Mouse (Mus musculus): ENCODE results near the gene Ifnar1. TPM values are rescaled to one million over a fixed set of nuclear protein-coding genes. Genes with fewer than 3 reads are reported as not detected.

The Ifnar1 gene
- total and polyA plus RNA-seq, 3 experiments = 16.2 to 103 (median 72.3) TPM

DNA sequence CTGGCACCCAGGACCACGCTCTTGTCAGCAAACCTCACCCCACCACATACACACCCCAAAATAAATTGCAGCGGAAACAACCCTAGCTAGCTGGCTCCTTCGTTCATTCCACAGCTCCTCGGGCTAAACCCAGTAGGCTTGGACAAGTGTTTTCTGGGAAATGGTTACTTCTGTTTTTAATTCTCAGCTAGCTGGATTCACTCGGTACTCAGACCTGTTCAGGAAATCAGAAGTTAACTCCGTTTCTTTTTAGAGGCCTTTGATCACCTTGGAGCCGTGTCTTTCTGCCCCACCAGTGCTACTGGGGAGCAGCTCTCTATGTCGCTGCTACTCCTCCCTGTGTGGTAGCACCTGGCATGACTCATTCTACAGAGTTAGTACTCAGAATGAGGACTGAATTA, 41.8 kb upstream of the Ifnar1 start:
- ATAC-seq (ENCODE audit: extremely low read depth, insufficient number of reproducible peaks, low FRiP score, poor library complexity, severe bottlenecking) = no peak
- peaks cover 89% of the 10 kb centered on the region for H3K4me1 ChIP-seq (ENCODE audit: insufficient read depth, low read depth, low read length)
- no peaks in the 10 kb centered on the region for H3K27me3 ChIP-seq (ENCODE audit: insufficient read depth, low read length)
- DNase-seq (ENCODE audit: low spot score) = no peak
- H3K9me3 ChIP-seq (replicated peaks) = peaks cover 9% of the 10 kb centered on the region
- TF ChIP-seq CTCF (IDR thresholded peaks at IDR 0.05; ENCODE audit: low read depth, low read length) (no peak), GATA1 (IDR thresholded peaks at IDR 0.05; ENCODE audit: borderline replicate concordance, low read length) (no peak), TAL1 (conservative IDR thresholded peaks at IDR 0.05; ENCODE audit: low read depth, low read length) (no peak), GATA2 (IDR thresholded peaks at IDR 0.05; ENCODE audit: borderline replicate concordance, low read depth, low read length) (no peak), POLR2AphosphoS5 (IDR thresholded peaks at IDR 0.05; ENCODE audit: insufficient replicate concordance, low read depth, low read length) (no peak)
- H3K36me3 ChIP-seq (replicated peaks) = peaks cover 3% of the 10 kb centered on the region
- H3K4me3 ChIP-seq (ENCODE audit: low read depth, low read length) = peak overlapping the region; percentile 34; the same call in 1 of the 2 replicates

DNA sequence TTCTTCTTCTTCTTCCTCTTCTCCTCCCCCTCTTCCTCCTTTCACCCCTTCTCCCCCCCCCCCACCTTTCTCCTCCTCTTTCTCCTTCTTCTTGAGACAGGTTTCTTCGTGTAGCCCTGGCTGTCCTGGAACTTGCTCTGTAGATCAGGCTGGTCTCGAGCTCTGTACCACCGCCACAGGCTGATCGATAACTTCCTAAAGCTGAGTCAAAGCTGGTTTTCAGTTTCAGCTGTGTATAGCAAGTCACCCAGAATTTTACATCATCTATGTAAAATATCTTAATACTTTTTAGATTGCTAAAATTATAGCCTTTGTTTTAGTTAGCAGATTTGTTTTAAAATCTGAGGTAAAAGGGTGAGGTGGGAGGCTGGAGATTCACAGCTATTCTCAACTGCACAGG, 40.2 kb upstream of the Ifnar1 start:
- Histone ChIP-seq H3K4me3 (ENCODE audit: low read depth, low read length) (no peak overlapping the region), H3K4me1 (ENCODE audit: insufficient read depth, low read depth, low read length) (peaks cover 91% of the 10 kb centered on the region), H3K9me3 (replicated peaks) (peaks cover 6% of the 10 kb centered on the region; the same call in 1 of the 2 replicates), H3K36me3 (replicated peaks) (no peaks in the 10 kb centered on the region), H3K27me3 (ENCODE audit: insufficient read depth, low read length) (no peaks in the 10 kb centered on the region)
- DNase-seq (ENCODE audit: low spot score) (no peak), ATAC-seq (ENCODE audit: extremely low read depth, insufficient number of reproducible peaks, low FRiP score, poor library complexity, severe bottlenecking) (no peak)
- TF ChIP-seq POLR2AphosphoS5 (IDR thresholded peaks at IDR 0.05; ENCODE audit: insufficient replicate concordance, low read depth, low read length) = no peak
- no peak for TF ChIP-seq CTCF (IDR thresholded peaks at IDR 0.05; ENCODE audit: low read depth, low read length)
- no peak for TF ChIP-seq GATA1 (IDR thresholded peaks at IDR 0.05; ENCODE audit: borderline replicate concordance, low read length)
- TF ChIP-seq TAL1 (conservative IDR thresholded peaks at IDR 0.05; ENCODE audit: low read depth, low read length) = no peak
- TF ChIP-seq GATA2 (IDR thresholded peaks at IDR 0.05; ENCODE audit: borderline replicate concordance, low read depth, low read length) = no peak

DNA sequence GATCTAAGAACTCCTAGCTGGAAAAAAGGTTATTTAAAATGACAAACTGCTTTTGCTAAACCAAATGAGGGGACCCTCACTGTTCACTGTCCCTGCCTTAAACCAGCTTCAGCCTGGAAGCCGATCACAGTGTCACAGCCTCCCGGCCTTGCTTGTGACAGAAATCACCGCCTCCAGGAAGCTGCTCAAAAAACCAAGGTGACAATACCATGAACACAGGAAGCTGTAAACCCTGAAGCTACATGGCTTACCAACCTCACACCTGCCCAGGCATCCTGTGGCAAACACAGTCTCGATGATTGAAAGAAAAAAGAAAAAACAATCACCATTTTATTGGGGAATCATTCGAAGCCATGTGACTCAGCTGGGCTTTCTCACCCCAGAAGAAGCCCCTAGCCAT, 39.5 kb upstream of the Ifnar1 start:
- no peak for TF ChIP-seq CTCF (IDR thresholded peaks at IDR 0.05; ENCODE audit: low read depth, low read length)
- TF ChIP-seq GATA1 (IDR thresholded peaks at IDR 0.05; ENCODE audit: borderline replicate concordance, low read length) = no peak
- TF ChIP-seq POLR2AphosphoS5 (IDR thresholded peaks at IDR 0.05; ENCODE audit: insufficient replicate concordance, low read depth, low read length) = no peak
- TF ChIP-seq TAL1 (conservative IDR thresholded peaks at IDR 0.05; ENCODE audit: low read depth, low read length) = no peak
- TF ChIP-seq GATA2 (IDR thresholded peaks at IDR 0.05; ENCODE audit: borderline replicate concordance, low read depth, low read length) = no peak
- DNase-seq (ENCODE audit: low spot score) (no peak), ATAC-seq (ENCODE audit: extremely low read depth, insufficient number of reproducible peaks, low FRiP score, poor library complexity, severe bottlenecking) (no peak)
- Histone ChIP-seq H3K27me3 (ENCODE audit: insufficient read depth, low read length) (no peaks in the 10 kb centered on the region), H3K4me1 (ENCODE audit: insufficient read depth, low read depth, low read length) (peaks cover 92% of the 10 kb centered on the region), H3K9me3 (replicated peaks) (peaks cover 6% of the 10 kb centered on the region; the same call in 1 of the 2 replicates), H3K36me3 (replicated peaks) (no peaks in the 10 kb centered on the region), H3K4me3 (ENCODE audit: low read depth, low read length) (no peak overlapping the region)

DNA sequence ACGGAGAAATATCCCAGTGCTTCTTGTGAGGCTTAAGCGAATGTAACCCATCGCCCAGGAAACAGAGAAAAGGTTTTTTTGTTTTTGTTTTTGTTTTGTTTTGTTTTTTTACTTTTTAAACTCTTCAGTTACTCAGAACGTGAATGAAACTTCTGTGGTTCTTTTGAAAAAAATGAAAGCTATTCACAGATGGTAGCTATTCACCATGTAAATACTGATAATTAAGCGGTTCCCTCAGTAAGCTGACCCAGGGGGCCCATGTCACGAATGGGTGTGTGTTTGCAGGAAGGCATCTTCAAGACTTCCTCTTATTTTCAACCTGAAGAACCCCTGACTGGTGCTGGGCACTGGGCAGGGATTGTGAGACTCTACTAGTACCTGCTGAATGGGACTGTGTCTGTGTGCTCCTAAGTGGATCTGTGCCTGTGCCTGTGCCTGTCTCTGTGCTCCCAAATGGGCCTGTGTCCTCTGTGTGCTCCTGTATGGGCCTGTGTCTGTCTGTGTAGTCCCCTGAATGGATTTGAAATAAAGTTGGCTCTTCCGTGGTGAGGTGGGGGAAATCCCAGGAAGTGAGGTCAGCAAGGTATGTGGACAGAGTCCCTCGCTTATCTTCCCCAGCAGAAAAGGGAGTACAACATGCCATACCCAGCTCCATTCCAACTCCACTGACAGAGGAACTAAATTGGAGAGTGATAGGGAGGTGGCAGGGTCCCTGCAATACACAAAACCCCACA, 38.1 kb upstream of the Ifnar1 start:
- peaks cover 92% of the 10 kb centered on the region for H3K4me1 ChIP-seq (ENCODE audit: insufficient read depth, low read depth, low read length)
- no peaks in the 10 kb centered on the region for H3K27me3 ChIP-seq (ENCODE audit: insufficient read depth, low read length)
- no peak for ATAC-seq (ENCODE audit: extremely low read depth, insufficient number of reproducible peaks, low FRiP score, poor library complexity, severe bottlenecking)
- TF ChIP-seq CTCF (IDR thresholded peaks at IDR 0.05; ENCODE audit: low read depth, low read length) = no peak
- TF ChIP-seq GATA1 (IDR thresholded peaks at IDR 0.05; ENCODE audit: borderline replicate concordance, low read length) = no peak
- no peak for TF ChIP-seq GATA2 (IDR thresholded peaks at IDR 0.05; ENCODE audit: borderline replicate concordance, low read depth, low read length)
- TF ChIP-seq TAL1 (conservative IDR thresholded peaks at IDR 0.05; ENCODE audit: low read depth, low read length) = no peak
- no peak for TF ChIP-seq POLR2AphosphoS5 (IDR thresholded peaks at IDR 0.05; ENCODE audit: insufficient replicate concordance, low read depth, low read length)
- H3K9me3 ChIP-seq (replicated peaks) = peaks cover 6% of the 10 kb centered on the region; the same call in 1 of the 2 replicates
- no peaks in the 10 kb centered on the region for H3K36me3 ChIP-seq (replicated peaks)
- H3K4me3 ChIP-seq (ENCODE audit: low read depth, low read length) = peak overlapping the region; percentile 22; the same call in 1 of the 2 replicates
- DNase-seq (ENCODE audit: low spot score) = peak; percentile 46

DNA sequence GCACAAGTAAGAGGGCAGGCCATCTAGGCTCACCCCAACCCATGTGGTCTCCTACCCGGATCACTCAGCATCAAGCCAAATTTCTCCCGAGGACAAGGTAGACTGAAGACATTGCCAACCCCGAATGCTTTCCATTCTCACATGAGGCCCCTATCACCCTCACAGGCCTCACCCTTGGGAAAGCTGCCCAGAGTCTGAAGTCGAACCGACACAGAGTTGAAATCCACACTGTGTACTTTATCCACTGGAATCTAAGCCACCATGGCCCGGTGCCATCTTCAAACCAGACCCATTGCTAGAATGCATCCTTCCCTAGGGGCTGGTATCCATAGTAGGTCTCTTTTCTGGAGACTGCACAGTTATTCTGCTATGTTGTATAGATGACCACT, 37.5 kb upstream of the Ifnar1 start:
- Histone ChIP-seq H3K4me3 (ENCODE audit: low read depth, low read length) (peak overlapping the region; percentile 22; the same call in 1 of the 2 replicates), H3K4me1 (ENCODE audit: insufficient read depth, low read depth, low read length) (peaks cover 93% of the 10 kb centered on the region), H3K27me3 (ENCODE audit: insufficient read depth, low read length) (no peaks in the 10 kb centered on the region), H3K9me3 (replicated peaks) (peaks cover 6% of the 10 kb centered on the region; the same call in 1 of the 2 replicates), H3K36me3 (replicated peaks) (no peaks in the 10 kb centered on the region)
- DNase-seq (ENCODE audit: low spot score) (no peak), ATAC-seq (ENCODE audit: extremely low read depth, insufficient number of reproducible peaks, low FRiP score, poor library complexity, severe bottlenecking) (no peak)
- TF ChIP-seq GATA1 (IDR thresholded peaks at IDR 0.05; ENCODE audit: borderline replicate concordance, low read length) = no peak
- TF ChIP-seq GATA2 (IDR thresholded peaks at IDR 0.05; ENCODE audit: borderline replicate concordance, low read depth, low read length) = no peak
- no peak for TF ChIP-seq TAL1 (conservative IDR thresholded peaks at IDR 0.05; ENCODE audit: low read depth, low read length)
- TF ChIP-seq POLR2AphosphoS5 (IDR thresholded peaks at IDR 0.05; ENCODE audit: insufficient replicate concordance, low read depth, low read length) = no peak
- no peak for TF ChIP-seq CTCF (IDR thresholded peaks at IDR 0.05; ENCODE audit: low read depth, low read length)

DNA sequence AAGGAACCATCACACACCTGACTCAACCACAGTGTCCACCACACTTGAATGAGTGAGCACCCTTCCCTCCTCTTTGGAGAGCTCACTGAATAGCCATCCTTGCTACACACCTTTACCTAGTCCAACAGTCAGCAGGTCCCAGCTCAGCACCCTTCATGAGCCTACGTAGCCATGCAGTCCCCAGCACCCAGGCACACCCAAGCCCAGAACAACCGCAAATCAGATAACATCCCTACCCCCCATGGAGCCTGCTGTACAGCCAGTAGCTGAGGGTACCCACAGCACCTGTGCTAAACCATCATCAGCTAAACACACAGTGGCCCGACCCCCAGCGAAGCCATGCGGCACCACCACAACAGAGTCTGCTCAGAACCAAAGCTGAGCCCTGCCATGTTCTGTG, 37.0 kb upstream of the Ifnar1 start:
- TF ChIP-seq GATA2 (IDR thresholded peaks at IDR 0.05; ENCODE audit: borderline replicate concordance, low read depth, low read length) = no peak
- TF ChIP-seq POLR2AphosphoS5 (IDR thresholded peaks at IDR 0.05; ENCODE audit: insufficient replicate concordance, low read depth, low read length) = no peak
- no peak for TF ChIP-seq CTCF (IDR thresholded peaks at IDR 0.05; ENCODE audit: low read depth, low read length)
- no peak for TF ChIP-seq GATA1 (IDR thresholded peaks at IDR 0.05; ENCODE audit: borderline replicate concordance, low read length)
- no peak for TF ChIP-seq TAL1 (conservative IDR thresholded peaks at IDR 0.05; ENCODE audit: low read depth, low read length)
- Histone ChIP-seq H3K9me3 (replicated peaks) (peaks cover 6% of the 10 kb centered on the region; the same call in 1 of the 2 replicates), H3K4me1 (ENCODE audit: insufficient read depth, low read depth, low read length) (peaks cover 92% of the 10 kb centered on the region), H3K36me3 (replicated peaks) (no peaks in the 10 kb centered on the region), H3K27me3 (ENCODE audit: insufficient read depth, low read length) (no peaks in the 10 kb centered on the region), H3K4me3 (ENCODE audit: low read depth, low read length) (peak overlapping the region; percentile 28; the same call in 1 of the 2 replicates)
- no peak for DNase-seq (ENCODE audit: low spot score)
- ATAC-seq (ENCODE audit: extremely low read depth, insufficient number of reproducible peaks, low FRiP score, poor library complexity, severe bottlenecking) = peak; percentile 59
